Mouse (Mus musculus): ENCODE results near the gene Cald1. TPM values are rescaled to one million over a fixed set of nuclear protein-coding genes. Genes with fewer than 3 reads are reported as not detected.

Cald1 gene
- polyA plus RNA-seq, 1 experiment = 93.3 TPM

- 72% methylated on average over 4 of the region's 4 CpGs for WGBS
- Histone ChIP-seq H3K4me1 (ENCODE audit: control insufficient read depth, insufficient read depth, low read length) (no peaks in the 10 kb centered on the region), H3K4me3 (replicated peaks; ENCODE audit: control insufficient read depth, low read depth, low read length) (no peak overlapping the region), H3K27ac (ENCODE audit: control insufficient read depth, insufficient read depth, low read depth, low read length, poor library complexity) (no peak overlapping the region)
- TF ChIP-seq POLR2A (IDR thresholded peaks at IDR 0.05; ENCODE audit: borderline replicate concordance, control insufficient read depth, low read depth, low read length) (no peak), CTCF (IDR thresholded peaks at IDR 0.05; ENCODE audit: control insufficient read depth, insufficient read depth, low read length) (no peak)
Measured at GRCm38 (mm10) chr6:34600850-34601249, 2.5 kb downstream of the Cald1 start.

DNA sequence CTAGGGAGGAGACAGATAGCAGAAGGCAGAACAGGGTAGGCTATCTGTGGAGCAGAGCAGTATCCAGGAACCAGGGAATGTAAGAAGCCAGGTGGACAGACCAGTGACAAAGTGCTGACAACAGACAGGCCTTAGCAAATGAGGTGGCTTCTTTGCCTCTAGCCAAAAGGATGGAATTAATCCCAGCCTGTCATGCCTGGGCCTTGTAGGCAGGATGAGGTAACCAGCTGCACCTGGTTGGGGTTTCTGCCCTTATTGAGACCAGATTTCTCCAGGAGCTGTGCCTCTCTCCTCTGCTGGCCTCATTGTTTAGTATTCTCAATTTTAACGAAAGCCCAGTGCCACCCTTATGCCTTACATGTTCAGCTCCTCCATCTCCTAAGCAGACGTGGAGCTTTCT lies 3.8 kb downstream of the Cald1 start:
- no peak overlapping the region for H3K27ac ChIP-seq (ENCODE audit: control insufficient read depth, insufficient read depth, low read depth, low read length, poor library complexity)
- H3K4me3 ChIP-seq (replicated peaks; ENCODE audit: control insufficient read depth, low read depth, low read length) = no peak overlapping the region
- 75% methylated on average over 2 of the region's 2 CpGs for WGBS
- no peaks in the 10 kb centered on the region for H3K4me1 ChIP-seq (ENCODE audit: control insufficient read depth, insufficient read depth, low read length)
- TF ChIP-seq CTCF (IDR thresholded peaks at IDR 0.05; ENCODE audit: control insufficient read depth, insufficient read depth, low read length) (no peak), POLR2A (IDR thresholded peaks at IDR 0.05; ENCODE audit: borderline replicate concordance, control insufficient read depth, low read depth, low read length) (no peak)

- Histone ChIP-seq H3K4me1 (ENCODE audit: control insufficient read depth, insufficient read depth, low read length) (no peaks in the 10 kb centered on the region; the same call in none of the 2 replicates), H3K27ac (ENCODE audit: control insufficient read depth, insufficient read depth, low read depth, low read length, poor library complexity) (no peak overlapping the region), H3K4me3 (replicated peaks; ENCODE audit: control insufficient read depth, low read depth, low read length) (no peak overlapping the region)
- WGBS = 68% methylated on average over 4 of the region's 4 CpGs
- TF ChIP-seq CTCF (IDR thresholded peaks at IDR 0.05; ENCODE audit: control insufficient read depth, insufficient read depth, low read length) (no peak), POLR2A (IDR thresholded peaks at IDR 0.05; ENCODE audit: borderline replicate concordance, control insufficient read depth, low read depth, low read length) (no peak)
Measured at GRCm38 (mm10) chr6:34606407-34606806, 8.1 kb downstream of the Cald1 start.

- Histone ChIP-seq H3K27ac (ENCODE audit: control insufficient read depth, insufficient read depth, low read depth, low read length, poor library complexity) (no peak overlapping the region), H3K4me3 (replicated peaks; ENCODE audit: control insufficient read depth, low read depth, low read length) (no peak overlapping the region), H3K4me1 (ENCODE audit: control insufficient read depth, insufficient read depth, low read length) (no peaks in the 10 kb centered on the region; the same call in none of the 2 replicates)
- no peak for TF ChIP-seq CTCF (IDR thresholded peaks at IDR 0.05; ENCODE audit: control insufficient read depth, insufficient read depth, low read length)
- TF ChIP-seq POLR2A (IDR thresholded peaks at IDR 0.05; ENCODE audit: borderline replicate concordance, control insufficient read depth, low read depth, low read length) = no peak
- 71% methylated on average over 3 of the region's 3 CpGs for WGBS
Measured at GRCm38 (mm10) chr6:34608603-34609002, 10.3 kb downstream of the Cald1 start.

DNA sequence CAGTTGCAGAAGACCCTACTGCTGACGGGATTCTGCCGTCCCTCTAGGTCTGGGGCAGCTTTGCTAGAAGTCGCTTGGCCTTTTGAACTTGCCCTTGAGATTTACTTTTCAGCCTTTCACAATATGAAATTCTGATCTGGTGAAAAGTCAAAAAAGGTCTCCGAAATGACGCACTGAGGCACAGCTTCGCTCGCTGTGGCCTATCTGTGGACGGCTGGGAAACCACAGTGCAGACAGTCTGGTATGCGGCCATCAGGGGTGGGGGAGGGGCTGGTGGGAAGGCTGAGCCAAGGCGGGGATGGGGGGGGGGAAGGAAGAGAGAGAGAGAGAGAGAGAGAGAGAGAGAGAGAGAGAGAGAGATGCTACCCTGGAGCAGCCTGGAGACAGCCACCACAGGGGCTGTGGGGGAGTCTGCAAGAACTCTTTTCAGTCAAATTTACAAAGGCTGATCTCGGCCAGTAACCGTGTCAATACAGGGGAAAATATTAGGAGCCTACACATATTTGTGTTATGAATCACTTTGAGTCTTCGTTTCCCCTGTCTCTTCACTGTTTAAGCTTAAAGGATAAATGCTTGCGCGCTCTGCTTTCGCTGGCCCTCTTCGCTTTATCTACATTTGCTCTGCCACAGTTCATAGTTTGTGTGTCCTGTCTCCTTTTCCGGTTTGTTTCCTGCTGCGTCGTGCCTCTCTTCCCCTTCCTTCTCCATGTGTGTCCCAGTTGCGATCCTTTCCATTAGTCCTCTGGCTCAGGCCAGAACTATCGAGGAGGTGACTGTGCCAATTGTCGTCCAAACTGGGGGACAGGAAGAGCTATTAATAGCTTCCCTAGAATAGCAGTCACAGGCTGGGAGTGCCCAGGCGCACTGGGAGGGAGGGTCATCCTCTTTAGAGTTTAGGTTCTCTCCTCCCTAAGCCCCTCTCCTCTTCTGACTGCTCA lies 11.9 kb downstream of the Cald1 start:
- TF ChIP-seq POLR2A (IDR thresholded peaks at IDR 0.05; ENCODE audit: borderline replicate concordance, control insufficient read depth, low read depth, low read length) = no peak
- no peak for TF ChIP-seq CTCF (IDR thresholded peaks at IDR 0.05; ENCODE audit: control insufficient read depth, insufficient read depth, low read length)
- Histone ChIP-seq H3K4me1 (ENCODE audit: control insufficient read depth, insufficient read depth, low read length) (no peaks in the 10 kb centered on the region; the same call in none of the 2 replicates), H3K4me3 (replicated peaks; ENCODE audit: control insufficient read depth, low read depth, low read length) (no peak overlapping the region), H3K27ac (ENCODE audit: control insufficient read depth, insufficient read depth, low read depth, low read length, poor library complexity) (no peak overlapping the region)
- WGBS = 14% methylated on average over 24 of the region's 24 CpGs

GRCm38 (mm10) chr6:34613122-34613521 lies 14.8 kb downstream of the Cald1 start:
- no peak overlapping the region for H3K27ac ChIP-seq (ENCODE audit: control insufficient read depth, insufficient read depth, low read depth, low read length, poor library complexity)
- 79% methylated on average over 5 of the region's 5 CpGs for WGBS
- no peak overlapping the region for H3K4me3 ChIP-seq (replicated peaks; ENCODE audit: control insufficient read depth, low read depth, low read length)
- no peak for TF ChIP-seq CTCF (IDR thresholded peaks at IDR 0.05; ENCODE audit: control insufficient read depth, insufficient read depth, low read length)
- H3K4me1 ChIP-seq (ENCODE audit: control insufficient read depth, insufficient read depth, low read length) = no peaks in the 10 kb centered on the region; the same call in 1 of the 2 replicates

GRCm38 (mm10) chr6:34615419-34615818 lies 17.1 kb downstream of the Cald1 start:
- H3K4me3 ChIP-seq (replicated peaks; ENCODE audit: control insufficient read depth, low read depth, low read length) = no peak overlapping the region
- H3K4me1 ChIP-seq (ENCODE audit: control insufficient read depth, insufficient read depth, low read length) = no peaks in the 10 kb centered on the region; the same call in none of the 2 replicates
- 78% methylated on average over 3 of the region's 3 CpGs for WGBS
- no peak for TF ChIP-seq CTCF (IDR thresholded peaks at IDR 0.05; ENCODE audit: control insufficient read depth, insufficient read depth, low read length)
- TF ChIP-seq POLR2A (IDR thresholded peaks at IDR 0.05; ENCODE audit: borderline replicate concordance, control insufficient read depth, low read depth, low read length) = no peak
- no peak overlapping the region for H3K27ac ChIP-seq (ENCODE audit: control insufficient read depth, insufficient read depth, low read depth, low read length, poor library complexity)

DNA sequence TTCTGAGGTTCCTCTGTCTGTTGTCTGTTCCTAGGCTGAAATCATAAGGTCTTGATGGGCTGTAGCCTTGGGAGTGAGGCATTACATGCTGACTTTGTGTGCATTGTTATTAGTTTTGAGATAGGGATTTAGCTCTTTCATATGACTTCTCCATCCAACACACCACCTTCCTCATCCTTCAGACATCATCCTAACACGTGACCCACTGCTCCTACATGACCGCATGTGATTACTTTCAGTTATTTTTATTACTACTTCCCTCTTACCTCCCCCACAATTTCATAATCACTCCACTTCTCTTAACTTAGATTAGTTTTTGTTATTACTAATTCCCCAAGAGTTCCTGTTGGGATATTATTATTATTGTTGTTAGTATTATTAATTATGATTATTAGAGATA lies 21.2 kb downstream of the Cald1 start:
- Histone ChIP-seq H3K27ac (ENCODE audit: control insufficient read depth, insufficient read depth, low read depth, low read length, poor library complexity) (no peak overlapping the region), H3K4me3 (replicated peaks; ENCODE audit: control insufficient read depth, low read depth, low read length) (no peak overlapping the region), H3K4me1 (ENCODE audit: control insufficient read depth, insufficient read depth, low read length) (no peaks in the 10 kb centered on the region; the same call in 1 of the 2 replicates)
- WGBS = 40% methylated on average over 2 of the region's 2 CpGs
- TF ChIP-seq POLR2A (IDR thresholded peaks at IDR 0.05; ENCODE audit: borderline replicate concordance, control insufficient read depth, low read depth, low read length) = no peak
- no peak for TF ChIP-seq CTCF (IDR thresholded peaks at IDR 0.05; ENCODE audit: control insufficient read depth, insufficient read depth, low read length)
